Mouse (Mus musculus): ENCODE measurements at regions not wholly inside any gene's neighbourhood (a gene's known extent, or its start where the extent isn't known, plus 50 kb on each side); places are given as distances from the start of the nearest gene placed in this dataset.

GRCm38 (mm10) chr12:107307094-107307740, 181.2 kb upstream of the 3110018I06Rik start:
- WGBS, result 47% methylated on average over 15 of the region's 15 CpGs
- H3K27ac ChIP-seq (replicated peaks), result no peak overlapping the region
- H3K4me1 ChIP-seq, result no peaks in the 10 kb centered on the region
- no peaks in the 10 kb centered on the region for H3K36me3 ChIP-seq
- no peaks in the 10 kb centered on the region for H3K9me3 ChIP-seq
- no peak overlapping the region for H3K4me3 ChIP-seq
- no peak overlapping the region for H3K9ac ChIP-seq (replicated peaks)
- no peak overlapping the region for H3K4me2 ChIP-seq (replicated peaks)
- no peaks in the 10 kb centered on the region for H3K27me3 ChIP-seq
- ATAC-seq (ENCODE audit: low FRiP score, low read depth), result no peak

- no peak for ATAC-seq (ENCODE audit: low FRiP score, low read depth)
- Histone ChIP-seq H3K9me3 (no peaks in the 10 kb centered on the region), H3K27me3 (no peaks in the 10 kb centered on the region), H3K4me1 (no peaks in the 10 kb centered on the region), H3K36me3 (no peaks in the 10 kb centered on the region), H3K9ac (replicated peaks) (no peak overlapping the region), H3K27ac (replicated peaks) (no peak overlapping the region), H3K4me3 (no peak overlapping the region), H3K4me2 (replicated peaks) (no peak overlapping the region)
- WGBS, result 95% methylated on average over 4 of the region's 4 CpGs
These were observed 173.0 kb upstream of the 3110018I06Rik start for GRCm38 (mm10) chr12:107315446-107315845.

GRCm38 (mm10) chr12:107322861-107323260, 165.6 kb upstream of the 3110018I06Rik start:
- H3K9ac ChIP-seq (replicated peaks), result no peak overlapping the region
- H3K27ac ChIP-seq (replicated peaks), result no peak overlapping the region
- no peak for ATAC-seq (ENCODE audit: low FRiP score, low read depth)
- H3K27me3 ChIP-seq, result no peaks in the 10 kb centered on the region
- no peak overlapping the region for H3K4me3 ChIP-seq
- H3K4me1 ChIP-seq, result no peaks in the 10 kb centered on the region
- H3K9me3 ChIP-seq, result no peaks in the 10 kb centered on the region
- 55% methylated on average over 7 of the region's 7 CpGs for WGBS
- no peaks in the 10 kb centered on the region for H3K36me3 ChIP-seq
- no peak overlapping the region for H3K4me2 ChIP-seq (replicated peaks)

GRCm38 (mm10) chr12:107326101-107326500, 162.3 kb upstream of the 3110018I06Rik start:
- ATAC-seq (ENCODE audit: low FRiP score, low read depth), result no peak
- H3K27ac ChIP-seq (replicated peaks), result no peak overlapping the region
- no peak overlapping the region for H3K9ac ChIP-seq (replicated peaks)
- H3K9me3 ChIP-seq, result no peaks in the 10 kb centered on the region
- no peak overlapping the region for H3K4me2 ChIP-seq (replicated peaks)
- H3K4me1 ChIP-seq, result 0 out of 2 replicates have a peak, but pooled peaks cover 9% of the 10 kb centered on the region
- no peaks in the 10 kb centered on the region for H3K27me3 ChIP-seq
- WGBS, result 96% methylated on average over 10 of the region's 10 CpGs
- H3K4me3 ChIP-seq, result no peak overlapping the region
- H3K36me3 ChIP-seq, result no peaks in the 10 kb centered on the region

GRCm38 (mm10) chr12:107327107-107327770, 161.2 kb upstream of the 3110018I06Rik start:
- Histone ChIP-seq H3K4me2 (replicated peaks) (no peak overlapping the region), H3K27ac (replicated peaks) (no peak overlapping the region), H3K27me3 (no peaks in the 10 kb centered on the region), H3K36me3 (no peaks in the 10 kb centered on the region), H3K4me3 (no peak overlapping the region), H3K4me1 (0 out of 2 replicates have a peak, but pooled peaks cover 9% of the 10 kb centered on the region), H3K9ac (replicated peaks) (no peak overlapping the region), H3K9me3 (no peaks in the 10 kb centered on the region)
- 86% methylated on average over 9 of the region's 9 CpGs for WGBS
- ATAC-seq (ENCODE audit: low FRiP score, low read depth), result no peak

GRCm38 (mm10) chr12:107328986-107329385, 159.4 kb upstream of the 3110018I06Rik start:
- ATAC-seq (ENCODE audit: low FRiP score, low read depth), result no peak
- Histone ChIP-seq H3K27me3 (no peaks in the 10 kb centered on the region), H3K4me2 (replicated peaks) (no peak overlapping the region), H3K4me1 (0 out of 2 replicates have a peak, but pooled peaks cover 9% of the 10 kb centered on the region), H3K27ac (replicated peaks) (no peak overlapping the region), H3K4me3 (no peak overlapping the region), H3K9ac (replicated peaks) (no peak overlapping the region), H3K9me3 (no peaks in the 10 kb centered on the region), H3K36me3 (no peaks in the 10 kb centered on the region)
- 61% methylated on average over 9 of the region's 9 CpGs for WGBS

- 79% methylated on average over 8 of the region's 8 CpGs for WGBS
- no peak for ATAC-seq (ENCODE audit: low FRiP score, low read depth)
- Histone ChIP-seq H3K27ac (replicated peaks) (no peak overlapping the region), H3K9ac (replicated peaks) (no peak overlapping the region), H3K9me3 (no peaks in the 10 kb centered on the region), H3K4me2 (replicated peaks) (no peak overlapping the region), H3K36me3 (no peaks in the 10 kb centered on the region), H3K27me3 (no peaks in the 10 kb centered on the region), H3K4me1 (0 out of 2 replicates have a peak, but pooled peaks cover 3% of the 10 kb centered on the region), H3K4me3 (no peak overlapping the region)
These were observed 154.1 kb upstream of the 3110018I06Rik start for GRCm38 (mm10) chr12:107334366-107334765.

GRCm38 (mm10) chr12:107335106-107335505, 153.3 kb upstream of the 3110018I06Rik start:
- Histone ChIP-seq H3K4me1 (no peaks in the 10 kb centered on the region), H3K27ac (replicated peaks) (no peak overlapping the region), H3K4me3 (no peak overlapping the region), H3K9me3 (no peaks in the 10 kb centered on the region), H3K9ac (replicated peaks) (no peak overlapping the region), H3K36me3 (no peaks in the 10 kb centered on the region), H3K27me3 (no peaks in the 10 kb centered on the region), H3K4me2 (replicated peaks) (no peak overlapping the region)
- no peak for ATAC-seq (ENCODE audit: low FRiP score, low read depth)
- 76% methylated on average over 12 of the region's 12 CpGs for WGBS

GRCm38 (mm10) chr12:107338758-107339157, 149.7 kb upstream of the 3110018I06Rik start:
- Histone ChIP-seq H3K4me2 (replicated peaks) (no peak overlapping the region), H3K27me3 (no peaks in the 10 kb centered on the region), H3K4me3 (no peak overlapping the region), H3K36me3 (no peaks in the 10 kb centered on the region), H3K4me1 (no peaks in the 10 kb centered on the region), H3K9ac (replicated peaks) (no peak overlapping the region), H3K27ac (replicated peaks) (no peak overlapping the region), H3K9me3 (no peaks in the 10 kb centered on the region)
- 81% methylated on average over 10 of the region's 10 CpGs for WGBS
- ATAC-seq (ENCODE audit: low FRiP score, low read depth), result no peak

- ATAC-seq (ENCODE audit: low FRiP score, low read depth), result no peak
- no peak overlapping the region for H3K4me3 ChIP-seq
- WGBS, result 53% methylated on average over 6 of the region's 6 CpGs
- H3K27ac ChIP-seq (replicated peaks), result no peak overlapping the region
- H3K4me2 ChIP-seq (replicated peaks), result no peak overlapping the region
- no peaks in the 10 kb centered on the region for H3K36me3 ChIP-seq
- peaks cover 4% of the 10 kb centered on the region; the same call in 1 of the 2 replicates for H3K4me1 ChIP-seq
- no peaks in the 10 kb centered on the region for H3K9me3 ChIP-seq
- H3K27me3 ChIP-seq, result 0 out of 2 replicates have a peak, but pooled peaks cover 5% of the 10 kb centered on the region
- no peak overlapping the region for H3K9ac ChIP-seq (replicated peaks)
These were observed 132.2 kb upstream of the 3110018I06Rik start for GRCm38 (mm10) chr12:107356211-107356610.

GRCm38 (mm10) chr12:107356974-107357373, 131.5 kb upstream of the 3110018I06Rik start:
- Histone ChIP-seq H3K4me2 (replicated peaks) (no peak overlapping the region), H3K36me3 (no peaks in the 10 kb centered on the region), H3K4me1 (peaks cover 4% of the 10 kb centered on the region; the same call in 1 of the 2 replicates), H3K4me3 (no peak overlapping the region), H3K27me3 (0 out of 2 replicates have a peak, but pooled peaks cover 5% of the 10 kb centered on the region), H3K27ac (replicated peaks) (no peak overlapping the region), H3K9me3 (no peaks in the 10 kb centered on the region), H3K9ac (replicated peaks) (no peak overlapping the region)
- ATAC-seq (ENCODE audit: low FRiP score, low read depth), result no peak
- 94% methylated on average over 7 of the region's 7 CpGs for WGBS

- no peak for ATAC-seq (ENCODE audit: low FRiP score, low read depth)
- Histone ChIP-seq H3K4me3 (no peak overlapping the region), H3K4me2 (replicated peaks) (no peak overlapping the region), H3K36me3 (no peaks in the 10 kb centered on the region), H3K9ac (replicated peaks) (no peak overlapping the region), H3K4me1 (peaks cover 4% of the 10 kb centered on the region; the same call in 1 of the 2 replicates), H3K27ac (replicated peaks) (no peak overlapping the region), H3K27me3 (0 out of 2 replicates have a peak, but pooled peaks cover 5% of the 10 kb centered on the region), H3K9me3 (no peaks in the 10 kb centered on the region)
- 82% methylated on average over 12 of the region's 12 CpGs for whole genome bisulfite sequencing
These were observed 127.9 kb upstream of the 3110018I06Rik start for GRCm38 (mm10) chr12:107360511-107360910.

Data from midbrain, embryonic 12.5 days (tissue).